Mouse (Mus musculus): ENCODE data around the gene Gstt2.

GRCm38 (mm10) chr10:75852539-75853125 is 15.4 kb upstream of the Gstt2 start:
- TF ChIP-seq CTCF (conservative IDR thresholded peaks at IDR 0.05; ENCODE audit: low read length) = no peak
- no peak for TF ChIP-seq NANOG (IDR thresholded peaks at IDR 0.05; ENCODE audit: borderline replicate concordance, low read length)
- TF ChIP-seq POU5F1 (IDR thresholded peaks at IDR 0.05; ENCODE audit: borderline replicate concordance, low read length) = no peak
